Mouse (Mus musculus) MEL (cell line): Measurements from ENCODE around the gene Capn12. TPM values are rescaled to one million over a fixed set of nuclear protein-coding genes. Genes with fewer than 3 reads are reported as not detected.

Experiments
- DNase-seq: peaks from one replicate; pipeline ENCODE4 v3.0.0; 2011; ENCODE audit warnings: low read depth, low spot score
- H3K27ac ChIP-seq: 2 replicates; pipeline ENCODE4 v1.5.1; 2012; ENCODE audit warnings: low read depth, mild to moderate bottlenecking, control low read depth, low read length, moderate library complexity; ENCODE audit not compliant: control insufficient read depth
- H3K27me3 ChIP-seq, 2 experiments: fragments of 150-350 bp in 1 of 2; sonication (generic) in 1 of 2; 2 replicates each; pipeline ENCODE4 v1.6.1; 2012; ENCODE audit warnings: low read length in 2 of 2, mild to moderate bottlenecking in 2 of 2, improper control_type of control experiment in 1 of 2, moderate library complexity in 1 of 2; ENCODE audit not compliant: insufficient read depth in 2 of 2, control insufficient read depth in 1 of 2
- H3K36me3 ChIP-seq, 2 experiments: 2 replicates each; pipeline ENCODE4 v1.6.1; 2012 to 2014; ENCODE audit warnings: low read length in 2 of 2, improper control_type of control experiment in 1 of 2, inconsistent platforms in 1 of 2, mild to moderate bottlenecking in 1 of 2; ENCODE audit not compliant: insufficient read depth in 2 of 2, control insufficient read depth in 1 of 2
- H3K4me1 ChIP-seq, 2 experiments: fragments of 150-350 bp in 1 of 2; sonication (generic) in 1 of 2; 2 replicates each; pipeline ENCODE4 v1.6.1; 2012; ENCODE audit warnings: low read length in 2 of 2, improper control_type of control experiment in 1 of 2, mild to moderate bottlenecking in 1 of 2; ENCODE audit not compliant: insufficient read depth in 2 of 2, control insufficient read depth in 1 of 2
- H3K4me3 ChIP-seq, 2 experiments: fragments of 150-350 bp in 1 of 2; sonication (generic) in 1 of 2; 2 replicates each; pipeline ENCODE4 v1.5.1; 2012; ENCODE audit warnings: low read depth in 2 of 2, low read length in 2 of 2, mild to moderate bottlenecking in 2 of 2, moderate library complexity in 2 of 2, control low read depth in 1 of 2, improper control_type of control experiment in 1 of 2; ENCODE audit not compliant: control insufficient read depth in 1 of 2, insufficient read depth in 1 of 2
- H3K79me2 ChIP-seq: 2 replicates; pipeline ENCODE4 v1.6.1; 2012; ENCODE audit warnings: mild to moderate bottlenecking, low read length, moderate library complexity; ENCODE audit not compliant: control insufficient read depth, poor library complexity, insufficient read depth
- H3K9ac ChIP-seq: 2 replicates; pipeline ENCODE4 v1.6.1; 2012; ENCODE audit warnings: low read depth, mild to moderate bottlenecking, control low read depth, low read length, moderate library complexity; ENCODE audit not compliant: control insufficient read depth, poor library complexity, severe bottlenecking
- H3K9me3 ChIP-seq: fragments of 150-350 bp; sonication (generic); replicated peaks from 2 replicates; pipeline ENCODE4 v1.6.1; 2012; ENCODE audit warnings: mild to moderate bottlenecking, low read length, improper control_type of control experiment, moderate library complexity; ENCODE audit not compliant: insufficient read depth
- BHLHE40 ChIP-seq: IDR thresholded peaks from 2 replicates; pipeline ENCODE4 v1.6.1; 2012; ENCODE audit warnings: low read depth, mild to moderate bottlenecking, inconsistent platforms, low read length, improper control_type of control experiment, borderline replicate concordance
- CHD1 ChIP-seq: IDR thresholded peaks from 2 replicates; pipeline ENCODE4 v1.6.1; 2012; ENCODE audit warnings: low read depth, mild to moderate bottlenecking, inconsistent platforms, low read length, improper control_type of control experiment
- CTCF ChIP-seq, 3 experiments: IDR thresholded peaks in 2 of 3; conservative IDR thresholded peaks in 1 of 3; 2 replicates each; pipeline ENCODE4 v1.5.1; 2011 to 2012; ENCODE audit warnings: low read length in 3 of 3, low read depth in 2 of 3, mild to moderate bottlenecking in 2 of 3, improper control_type of control experiment in 1 of 3, inconsistent platforms in 1 of 3, mixed read lengths in 1 of 3, moderate library complexity in 1 of 3; ENCODE audit not compliant: control insufficient read depth in 1 of 3, insufficient read depth in 1 of 3, poor library complexity in 1 of 3, severe bottlenecking in 1 of 3
- ELF1 ChIP-seq: IDR thresholded peaks from 2 replicates; pipeline ENCODE4 v1.6.1; 2014; ENCODE audit warnings: low read depth, mild to moderate bottlenecking, inconsistent platforms, low read length, improper control_type of control experiment, moderate library complexity
- EP300 ChIP-seq, 2 experiments: IDR thresholded peaks; 2 replicates each; pipeline ENCODE4 v1.6.1; 2011; ENCODE audit warnings: improper control_type of control experiment in 2 of 2, low read length in 2 of 2, low read depth in 1 of 2, mild to moderate bottlenecking in 1 of 2
- ETS1 ChIP-seq: IDR thresholded peaks from 2 replicates; pipeline ENCODE4 v1.6.1; 2012; ENCODE audit warnings: low read depth, mild to moderate bottlenecking, inconsistent platforms, low read length, improper control_type of control experiment, moderate library complexity
- GABPA ChIP-seq: IDR thresholded peaks from 2 replicates; pipeline ENCODE4 v1.6.1; 2012; ENCODE audit warnings: low read depth, mild to moderate bottlenecking, inconsistent platforms, low read length, improper control_type of control experiment, moderate library complexity
- GATA1 ChIP-seq: IDR thresholded peaks from 2 replicates; pipeline ENCODE4 v1.6.1; 2011; ENCODE audit warnings: low read depth, low read length, improper control_type of control experiment
- HCFC1 ChIP-seq: IDR thresholded peaks from 2 replicates; pipeline ENCODE4 v1.6.1; 2012; ENCODE audit warnings: low read depth, mild to moderate bottlenecking, inconsistent platforms, low read length, improper control_type of control experiment, moderate library complexity
- MAFK ChIP-seq: IDR thresholded peaks from 2 replicates; pipeline ENCODE4 v1.6.1; 2011; ENCODE audit warnings: low read depth, mild to moderate bottlenecking, low read length, improper control_type of control experiment, borderline replicate concordance
- MAZ ChIP-seq: IDR thresholded peaks from 2 replicates; pipeline ENCODE4 v1.6.1; 2012; ENCODE audit warnings: low read depth, mild to moderate bottlenecking, inconsistent platforms, low read length, improper control_type of control experiment
- MEF2A ChIP-seq: IDR thresholded peaks from 2 replicates; pipeline ENCODE4 v1.6.1; 2014; ENCODE audit warnings: low read depth, mild to moderate bottlenecking, inconsistent platforms, low read length, improper control_type of control experiment; ENCODE audit not compliant: poor library complexity, insufficient replicate concordance, severe bottlenecking; ENCODE audit errors: extremely low read depth
- MYB ChIP-seq: IDR thresholded peaks from 2 replicates; pipeline ENCODE4 v1.6.1; 2011; ENCODE audit warnings: mild to moderate bottlenecking, low read depth, low read length, improper control_type of control experiment
- NRF1 ChIP-seq: IDR thresholded peaks from 2 replicates; pipeline ENCODE4 v1.6.1; 2014; ENCODE audit warnings: low read depth, mild to moderate bottlenecking, inconsistent platforms, low read length, improper control_type of control experiment, moderate library complexity; ENCODE audit not compliant: poor library complexity, insufficient read depth, severe bottlenecking
- POLR2AphosphoS5 ChIP-seq: IDR thresholded peaks from 2 replicates; pipeline ENCODE4 v1.6.1; 2012; ENCODE audit warnings: low read depth, borderline replicate concordance, mild to moderate bottlenecking, inconsistent platforms, low read length, moderate library complexity, mixed read lengths
- RCOR1 ChIP-seq: IDR thresholded peaks from 2 replicates; pipeline ENCODE4 v1.6.1; 2012; ENCODE audit warnings: low read depth, mild to moderate bottlenecking, inconsistent platforms, low read length, improper control_type of control experiment
- SIN3A ChIP-seq: IDR thresholded peaks from 2 replicates; pipeline ENCODE4 v1.6.1; 2012; ENCODE audit warnings: low read length, improper control_type of control experiment, inconsistent platforms
- SMC3 ChIP-seq: IDR thresholded peaks from 2 replicates; pipeline ENCODE4 v1.6.1; 2011; ENCODE audit warnings: low read depth, low read length, improper control_type of control experiment
- TCF12 ChIP-seq: IDR thresholded peaks from 2 replicates; pipeline ENCODE4 v1.6.1; 2014; ENCODE audit warnings: low read depth, mild to moderate bottlenecking, inconsistent platforms, low read length, improper control_type of control experiment, moderate library complexity
- UBTF ChIP-seq: IDR thresholded peaks from 2 replicates; pipeline ENCODE4 v1.6.1; 2012; ENCODE audit warnings: low read depth, mild to moderate bottlenecking, inconsistent platforms, low read length, improper control_type of control experiment, moderate library complexity, borderline replicate concordance; ENCODE audit not compliant: insufficient read depth
- USF1 ChIP-seq: IDR thresholded peaks from 2 replicates; pipeline ENCODE4 v1.6.1; 2014; ENCODE audit warnings: low read depth, mild to moderate bottlenecking, inconsistent platforms, low read length, improper control_type of control experiment, moderate library complexity
- ZKSCAN1 ChIP-seq: IDR thresholded peaks from 2 replicates; pipeline ENCODE4 v1.6.1; 2012; ENCODE audit warnings: low read depth, mild to moderate bottlenecking, inconsistent platforms, low read length, improper control_type of control experiment, moderate library complexity
- ZNF384 ChIP-seq: IDR thresholded peaks from 2 replicates; pipeline ENCODE4 v1.6.1; 2012; ENCODE audit warnings: low read depth, mild to moderate bottlenecking, inconsistent platforms, low read length, improper control_type of control experiment
- polyA plus RNA-seq, 2 experiments: library from polyadenylated mRNA; stranded (reverse) in 1 of 2; unstranded in 1 of 2; fragments of >175 nt in 1 of 2; fragments of >200 nt in 1 of 2; gene quantifications; 2 replicates each; pipeline versions ENCODE4 v1.2.1 to v1.2.4; 2012; ENCODE audit warnings: low replicate concordance in 2 of 2, low read depth in 1 of 2; ENCODE audit not compliant: insufficient read length in 2 of 2, insufficient read depth in 1 of 2, missing spikeins in 1 of 2
- total RNA-seq: library from RNA; depleted of rRNA; stranded (reverse); fragments of 300-350 nt; gene quantifications from 2 replicates; pipeline ENCODE4 v1.2.3, GENCODE M21; 2012; rRNA removed

Gene Capn12
- total RNA-seq = 0.19 TPM in 1 of 2 replicates, not detected in the other
- polyA plus RNA-seq = not detected

DNA sequence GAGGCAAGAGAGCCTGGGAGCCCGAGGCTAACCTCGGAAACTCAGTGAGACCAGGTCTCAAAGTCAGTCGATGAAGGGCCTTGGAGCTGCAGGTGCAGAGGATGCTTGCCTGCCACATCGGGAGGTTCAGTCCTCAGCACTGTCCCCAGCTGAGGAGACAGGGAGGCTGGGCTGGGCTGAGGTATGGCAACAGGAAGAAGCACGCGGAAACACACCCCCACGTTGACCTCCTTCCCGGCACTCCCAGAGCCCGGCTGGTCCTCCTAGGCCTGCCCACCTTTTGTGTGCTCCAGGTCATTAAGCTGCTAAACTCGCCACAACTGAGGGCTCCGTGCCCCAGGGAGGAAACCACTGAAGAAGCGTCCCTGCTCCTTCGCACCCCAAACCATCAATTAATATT is at the start of gene Capn12:
Capn12 (plus strand) TSS at position 224 of the 400 bp plus-strand sequence.
- TF ChIP-seq CHD1 (no peak), MEF2A (no peak), MYB (no peak), ZNF384 (no peak), GABPA (no peak), MAFK (no peak), ZKSCAN1 (no peak), NRF1 (no peak), POLR2AphosphoS5 (no peak), TCF12 (no peak), SMC3 (no peak), ELF1 (no peak), MAZ (no peak)
- peaks cover 14 to 16% of the 10 kb centered on the region in 2 experiments for H3K4me1 ChIP-seq
- no peak within 1 kb of the TSS for H3K9ac ChIP-seq
- H3K79me2 ChIP-seq = no peaks in the 10 kb centered on the region
- peaks cover 0 to 12% of the 10 kb centered on the region in 2 experiments; a peak in 2 of 4 replicates for H3K36me3 ChIP-seq
- H3K27ac ChIP-seq = no peak within 1 kb of the TSS
- H3K27me3 ChIP-seq = no peaks in the 10 kb centered on the region
- DNase-seq = no peak
- no peaks in the 10 kb centered on the region for H3K9me3 ChIP-seq
- no peak within 1 kb of the TSS for H3K4me3 ChIP-seq

DNA sequence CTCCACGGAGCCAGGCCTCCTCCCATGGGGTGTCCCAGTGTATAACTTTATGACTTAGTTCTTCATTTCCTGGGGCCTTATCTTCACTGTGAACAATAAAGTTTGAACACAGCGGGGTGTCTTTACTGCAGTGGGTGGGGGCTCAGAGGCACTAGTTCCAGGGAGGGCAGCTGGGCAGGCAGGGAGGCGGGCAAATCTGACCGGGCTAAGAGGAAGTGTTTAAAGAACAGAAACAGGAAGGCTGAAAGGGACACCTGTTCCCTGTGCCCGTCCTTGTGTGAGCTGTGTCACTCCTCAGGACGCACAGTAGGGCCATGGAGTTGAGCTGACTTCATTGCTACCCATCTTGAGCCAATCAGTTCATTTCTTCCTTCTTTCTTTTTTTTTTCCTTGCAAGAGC is 49.1 kb upstream of the Capn12 start:
- DNase-seq = peak; percentile 61
- H3K27ac ChIP-seq = 0 out of 2 replicates have a peak overlapping the region, but pooled peaks have one; percentile 4
- peaks cover 2 to 17% of the 10 kb centered on the region in 2 experiments; a peak in 2 of 4 replicates for H3K4me1 ChIP-seq
- no peaks in the 10 kb centered on the region for H3K27me3 ChIP-seq
- H3K4me3 ChIP-seq = no peak overlapping the region
- H3K9me3 ChIP-seq = no peaks in the 10 kb centered on the region
- H3K9ac ChIP-seq = no peak overlapping the region
- H3K79me2 ChIP-seq = no peaks in the 10 kb centered on the region
- peaks cover 2 to 12% of the 10 kb centered on the region in 2 experiments; a peak in 3 of 4 replicates for H3K36me3 ChIP-seq
- TF ChIP-seq GATA1 (peak; percentile 46; the same call in 1 of the 2 replicates), MAZ (peak; percentile 67; the same call in 1 of the 2 replicates), HCFC1 (0 out of 2 replicates have a peak, but pooled peaks have one; percentile 17), GABPA (no peak), NRF1 (no peak), ELF1 (peak; percentile 32; the same call in 1 of the 2 replicates), BHLHE40 (no peak), CTCF (IDR thresholded peaks at IDR 0.05 in 2 of 3, conservative IDR thresholded peaks at IDR 0.05 in 1 of 3; ENCODE audit: control insufficient read depth in 1 of 3, insufficient read depth in 1 of 3, low read depth in 2 of 3, low read length in 3 of 3, poor library complexity in 1 of 3, severe bottlenecking in 1 of 3) (no peak), USF1 (no peak), RCOR1 (no peak), UBTF (no peak), ETS1 (peak; percentile 54; the same call in 1 of the 2 replicates), ZKSCAN1 (peak; percentile 95), SIN3A (0 out of 2 replicates have a peak, but pooled peaks have one; percentile 14), CHD1 (no peak), EP300 (IDR thresholded peaks at IDR 0.05; ENCODE audit: low read depth in 1 of 2, low read length in 2 of 2) (no peak), TCF12 (no peak)
- TF ChIP-seq, all 39 proteins: peak for 7
